Mouse (Mus musculus) left cerebral cortex, postnatal 25 days (tissue): ENCODE data around the gene Clcn3. TPM values are rescaled to one million over a fixed set of nuclear protein-coding genes. Genes with fewer than 3 reads are reported as not detected.
A peak's percentile ranks its signal among the peaks of the same experiment; 100 is the strongest.
"Not testable (repeated sequence)": the region's sequence is repeated elsewhere in the genome, so short reads cannot be mapped to it uniquely, and the experiment has no call there.

Experiments used
- DNase-seq, 2 experiments: peaks; one replicate each; pipeline ENCODE4 v3.0.0; 2022; ENCODE audit warnings: low spot score in 2 of 2, mixed read lengths in 1 of 2
- intact Hi-C: fragments of 180-260 bp; cut with DNase I; formaldehyde crosslinking; loops from one replicate; pipeline ENCODE4 v1.15.1; 2025
- total RNA-seq, 2 experiments: library from RNA; stranded (reverse); gene quantifications; 2 replicates each; pipeline ENCODE4 v1.2.3; 2021

Clcn3 gene
- 100 to 1,000 TPM; 130 to 131 TPM for total RNA-seq

DNA sequence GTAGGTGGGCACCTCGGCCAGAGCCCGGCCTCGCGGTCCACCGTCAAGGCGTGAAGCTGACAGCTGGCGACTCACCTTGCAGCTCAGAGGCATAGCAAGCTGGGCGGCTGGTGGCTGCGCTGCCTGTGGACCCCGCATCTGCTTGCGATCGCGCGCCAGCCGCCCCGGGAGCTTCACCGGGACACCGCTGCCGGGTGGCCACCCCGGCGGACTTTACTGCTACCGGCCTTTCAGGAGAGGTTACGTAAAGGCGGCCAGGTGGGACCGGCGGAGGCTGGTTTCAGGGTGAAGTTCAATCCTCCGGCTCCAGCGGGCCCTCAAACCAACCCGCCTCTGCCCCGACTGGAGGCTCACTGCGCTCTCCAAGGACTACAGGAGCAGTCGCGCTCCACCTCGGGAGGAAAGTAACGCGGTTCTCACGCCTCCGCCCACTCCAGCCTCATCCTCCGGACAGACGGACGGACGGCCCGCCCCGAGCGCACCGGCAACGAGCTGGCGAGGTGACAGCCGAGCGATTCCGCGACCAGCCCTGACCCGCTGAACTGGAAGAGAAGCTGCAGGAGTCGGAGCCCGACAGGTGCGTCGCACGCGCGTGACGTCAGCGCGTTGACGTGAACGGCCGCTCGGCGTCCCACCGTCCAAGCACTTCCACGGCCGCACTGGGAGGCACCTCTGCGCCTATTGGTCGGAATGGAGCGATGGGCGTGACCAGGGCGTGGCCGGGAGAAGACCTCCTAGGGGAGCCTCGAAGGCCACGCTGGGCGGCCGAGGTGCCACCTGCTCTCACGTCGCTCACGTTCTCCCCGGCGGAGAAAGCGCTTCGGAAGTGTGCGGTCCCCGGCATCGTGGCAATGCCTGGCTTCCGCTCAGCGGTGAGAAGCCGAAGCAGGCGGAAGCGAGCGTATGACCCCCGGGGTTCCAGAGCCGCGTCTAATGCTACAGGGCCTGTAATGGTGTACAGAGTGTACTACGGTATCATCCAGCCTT, at the start of gene Clcn3:
Gene Clcn3 (minus strand): TSS at position 600 of the 987 bp plus-strand sequence.
- peak; percentile 98 to 99 for DNase-seq
- intact Hi-C loops: loop anchor here (1.0 to 10.0 kb wide), 3 partner anchors 10 to 368 kb away; partner anchors contain the start of gene Nek1

DNA sequence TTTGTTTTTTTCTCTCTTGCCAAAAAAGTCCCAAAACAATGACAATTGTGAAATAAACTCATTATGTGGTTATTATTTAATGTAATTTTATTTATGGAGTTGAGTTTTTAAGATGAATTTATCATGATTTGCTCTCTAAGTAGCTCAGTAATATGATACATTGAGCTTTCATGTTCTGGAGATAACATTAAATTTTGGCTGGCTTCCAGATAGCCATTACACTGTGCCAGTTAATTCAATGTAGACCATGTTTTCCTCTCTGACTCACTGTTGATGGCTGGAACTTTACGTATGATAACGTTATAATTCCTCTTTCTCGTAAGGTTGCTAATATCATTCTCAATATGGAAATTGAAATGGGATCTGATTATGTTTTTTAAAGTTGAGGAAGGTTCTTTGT, 13.4 kb upstream of the Clcn3 start:
- no peak for DNase-seq
- intact Hi-C loops: no loop called here

DNA sequence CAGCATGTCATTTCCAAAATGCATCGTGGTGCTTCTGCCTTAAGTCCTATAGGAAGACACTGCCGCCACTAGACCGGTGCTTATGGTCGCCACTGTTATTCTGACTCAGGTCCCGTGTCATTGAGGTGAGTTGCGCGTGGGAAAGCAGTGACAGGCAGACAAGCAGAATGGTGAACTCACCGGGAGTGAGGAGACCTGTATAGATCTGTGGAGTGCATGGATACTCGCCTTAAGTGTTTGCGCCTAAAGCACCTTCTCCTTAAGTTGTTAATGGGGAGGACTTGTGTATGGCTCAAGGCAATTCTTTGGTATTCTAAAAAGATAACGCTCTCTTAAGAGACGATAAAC, 10.5 kb upstream of the Clcn3 start:
- intact Hi-C loops: loop anchor here (1.0 to 5.0 kb wide), 3 partner anchors 10 to 494 kb away; partner anchors contain the start of genes Cbr4, Clcn3 and Mfap3l
- no peak for DNase-seq

DNA sequence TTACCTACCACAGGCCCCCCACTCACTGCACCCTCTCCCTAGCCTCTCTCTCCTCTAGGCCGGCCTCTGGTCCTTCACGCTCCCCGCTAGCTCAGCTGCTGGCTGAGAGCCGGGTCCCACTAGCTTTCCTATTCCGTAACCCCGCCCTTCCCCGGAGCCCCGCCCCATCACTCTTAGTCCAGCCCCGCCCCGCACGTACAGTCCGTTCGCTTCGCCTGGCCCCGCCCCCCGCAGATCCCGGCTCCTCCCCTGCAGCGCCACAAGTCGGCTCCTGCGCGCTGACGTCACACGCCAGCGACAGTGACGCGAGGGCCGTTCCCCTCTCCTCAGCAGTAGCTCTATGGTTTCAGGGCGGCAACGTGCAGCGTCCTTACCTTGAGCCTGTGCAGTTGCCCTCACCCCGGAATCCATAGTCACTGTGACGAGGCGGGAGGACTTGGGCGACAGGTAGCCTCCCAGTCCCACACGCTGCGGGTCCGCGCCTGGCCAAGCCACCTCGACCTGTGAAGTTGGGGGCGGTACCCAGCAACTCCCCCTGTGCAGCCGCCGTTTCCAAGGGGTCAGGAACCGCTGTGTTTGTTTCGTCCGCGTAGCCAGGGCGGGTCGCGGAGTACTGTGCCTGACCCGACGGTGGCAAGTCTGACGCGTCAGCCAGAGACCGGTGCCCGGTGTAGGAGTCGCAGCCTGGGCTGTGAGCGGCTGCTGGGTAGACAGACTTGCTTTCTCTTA, 10.0 kb upstream of the Clcn3 start, which contains the start of gene Nek1:
Gene Nek1 (plus strand): TSS at position 286 of the 729 bp plus-strand sequence.
- intact Hi-C loops: loop anchor here (1.0 to 5.0 kb wide), 3 partner anchors 10 to 494 kb away; partner anchors contain the start of genes Cbr4, Clcn3 and Mfap3l
- peak; percentile 98 for DNase-seq

DNA sequence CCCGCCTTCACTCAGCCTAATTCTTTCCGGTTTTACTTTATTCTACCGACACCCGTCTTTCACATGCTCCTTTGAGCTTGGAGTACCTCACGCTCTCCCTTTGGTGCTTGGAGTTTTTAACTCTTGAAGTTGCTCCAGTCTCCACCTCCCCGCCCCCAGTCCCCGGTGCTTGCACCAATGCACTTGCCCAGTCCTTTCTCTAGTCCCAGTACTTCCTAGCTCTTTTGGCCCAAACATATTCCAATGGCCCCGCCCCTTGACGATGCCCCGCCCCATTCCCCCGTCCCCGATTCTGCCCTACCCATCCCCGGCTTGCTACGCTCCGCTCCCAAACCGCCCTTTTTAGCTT, 9.4 kb upstream of the Clcn3 start:
- intact Hi-C loops: loop anchor here (5.0 kb wide), 2 partner anchors 360 to 495 kb away; partner anchors contain the start of genes Cbr4 and Mfap3l
- DNase-seq: peak in 1 of 2 experiments; percentile 75

DNA sequence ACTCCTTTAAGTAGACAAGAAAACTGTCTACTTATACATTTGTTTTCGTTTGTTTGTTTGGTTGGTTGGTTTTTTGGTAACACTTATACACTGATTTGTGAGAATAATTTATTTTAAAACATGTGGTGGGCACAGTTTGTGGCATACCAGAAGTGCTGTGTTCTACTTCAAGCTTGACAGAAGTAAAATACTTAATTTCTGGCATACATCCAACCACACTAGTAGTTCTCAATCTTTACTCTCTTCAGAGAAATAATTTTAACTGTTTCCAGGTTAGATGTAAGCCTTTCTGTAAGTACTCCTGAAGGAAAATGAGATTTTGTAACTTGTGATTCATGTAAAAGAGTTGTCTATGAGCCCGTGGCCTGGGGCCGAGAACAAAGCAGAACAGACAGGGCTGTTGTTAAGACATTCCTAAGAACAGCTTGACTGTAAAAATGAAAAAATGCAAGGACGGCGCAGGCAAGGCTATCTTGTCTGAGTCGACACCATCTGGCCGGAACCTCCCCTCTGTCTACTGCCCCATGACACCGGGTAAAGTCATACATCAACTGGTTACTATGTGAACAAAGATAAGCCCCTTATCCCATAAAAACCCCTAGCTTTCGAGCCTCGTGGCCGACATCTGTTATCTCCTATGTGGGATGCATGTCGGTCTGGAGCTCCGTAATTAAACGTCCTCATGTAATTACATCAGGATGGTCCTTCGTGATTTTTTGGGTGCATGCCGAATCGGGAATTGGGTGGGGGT, 1.3 kb upstream of the Clcn3 start:
- not testable (repeated sequence) for DNase-seq

DNA sequence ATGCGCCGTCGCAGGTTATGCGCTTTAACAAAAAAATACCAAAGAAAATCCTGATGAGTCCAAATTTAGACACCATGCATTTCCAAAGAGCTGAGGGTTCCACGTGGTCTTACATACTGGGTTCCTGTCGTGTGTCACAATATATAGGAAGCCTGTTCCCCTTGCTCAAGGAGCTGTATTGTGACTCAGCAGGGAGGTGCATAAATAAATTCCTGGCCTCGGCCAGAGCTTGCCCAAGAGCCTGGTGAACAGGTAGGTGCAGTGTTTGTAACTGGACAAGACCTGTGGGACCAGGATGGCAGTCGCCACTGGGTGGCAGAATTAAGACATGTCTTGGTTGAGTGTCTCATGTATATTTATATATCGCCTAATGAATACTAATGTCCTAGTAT, 584 bp upstream of the Clcn3 start:
- peak; percentile 52 to 64 for DNase-seq
- intact Hi-C loops: loop anchor here (1.0 to 10.0 kb wide), 3 partner anchors 10 to 369 kb away; partner anchors contain the start of gene Nek1

More for the DNA sequence above, 1.3 kb upstream of the Clcn3 start:
- intact Hi-C loops: loop anchor here (10.0 kb wide), 1 partner anchor 370 kb away; no protein-coding TSS in a partner anchor

DNA sequence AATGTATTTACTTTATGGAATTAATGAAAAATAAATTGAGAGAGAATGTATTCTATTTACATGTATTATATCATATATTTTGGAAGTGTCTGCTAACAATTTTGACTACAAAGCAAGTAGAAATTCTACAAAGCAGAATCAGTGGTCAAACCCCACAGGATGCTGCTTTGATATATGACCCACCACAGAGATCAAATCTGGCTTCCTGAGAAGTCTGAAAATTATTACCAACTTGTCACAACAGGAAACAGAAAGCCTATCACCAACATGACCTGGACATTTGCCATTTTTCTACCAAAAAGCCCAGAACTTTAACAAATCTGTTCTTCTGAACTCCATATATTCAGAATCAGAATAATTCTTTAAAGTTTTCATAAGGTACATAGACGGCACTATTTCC, 1.7 kb downstream of the Clcn3 start:
- intact Hi-C loops: loop anchor here (10.0 kb wide), 1 partner anchor 367 kb away; no protein-coding TSS in a partner anchor

DNA sequence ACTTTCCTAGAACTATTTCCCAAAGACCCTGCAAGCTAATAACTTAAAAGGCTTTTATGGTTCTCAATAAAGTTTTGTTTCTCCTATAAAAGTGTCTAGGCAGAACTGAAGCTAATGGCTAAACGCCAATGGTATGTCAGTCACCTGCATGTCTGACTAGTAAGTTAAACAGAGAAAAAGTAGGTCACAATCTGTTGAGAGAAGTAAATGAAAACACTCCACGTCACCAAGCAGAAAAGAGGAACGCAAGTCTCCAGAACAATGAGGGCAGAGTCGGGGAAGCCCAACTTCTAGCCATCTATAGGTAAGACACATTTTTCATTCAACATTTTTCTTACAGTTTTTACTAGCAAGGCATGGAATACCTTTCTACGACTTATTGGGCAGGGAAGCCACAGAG, 4.6 kb downstream of the Clcn3 start:
- intact Hi-C loops: no loop called here
- DNase-seq: no peak

More for the DNA sequence above, 1.7 kb downstream of the Clcn3 start:
- no peak for DNase-seq

DNA sequence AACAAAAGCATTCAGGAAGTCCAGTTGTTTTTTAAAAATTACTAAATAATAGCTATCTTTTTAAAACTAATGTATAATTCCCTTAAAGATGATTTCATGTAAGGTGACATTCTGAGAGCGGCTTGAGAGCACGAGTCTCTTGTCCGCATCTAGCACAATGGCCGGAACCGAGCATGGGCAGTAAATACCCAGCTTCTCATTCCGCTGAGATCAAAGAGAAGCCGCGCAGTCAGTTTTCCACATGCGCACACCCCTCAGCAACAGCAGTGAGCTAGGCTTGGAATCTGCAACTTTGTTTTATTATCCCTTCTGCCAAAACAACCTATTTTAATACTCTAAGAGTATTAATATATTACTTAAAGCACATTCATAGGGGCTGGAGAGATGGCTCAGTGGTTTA, 6.3 kb downstream of the Clcn3 start:
- DNase-seq: no peak
- intact Hi-C loops: no loop called here

DNA sequence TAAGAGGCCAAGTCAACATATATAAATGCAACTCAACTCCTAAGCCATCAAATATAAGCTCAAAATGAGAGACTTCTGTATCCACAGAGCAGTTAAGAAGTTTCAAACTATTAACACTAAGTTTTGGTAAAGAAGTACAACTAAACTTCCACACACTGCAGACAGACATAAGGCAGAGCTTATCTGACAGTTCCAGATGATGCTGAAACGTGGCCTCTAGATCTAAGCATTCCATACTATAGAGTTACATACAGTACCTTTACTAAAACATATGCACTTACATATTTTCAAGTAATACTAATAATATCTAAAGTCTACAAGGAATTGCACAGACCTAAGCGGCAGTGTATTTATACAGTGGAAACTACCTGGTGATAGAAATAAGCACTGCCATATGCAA, 8.3 kb downstream of the Clcn3 start:
- DNase-seq: no peak
- intact Hi-C loops: no loop called here

DNA sequence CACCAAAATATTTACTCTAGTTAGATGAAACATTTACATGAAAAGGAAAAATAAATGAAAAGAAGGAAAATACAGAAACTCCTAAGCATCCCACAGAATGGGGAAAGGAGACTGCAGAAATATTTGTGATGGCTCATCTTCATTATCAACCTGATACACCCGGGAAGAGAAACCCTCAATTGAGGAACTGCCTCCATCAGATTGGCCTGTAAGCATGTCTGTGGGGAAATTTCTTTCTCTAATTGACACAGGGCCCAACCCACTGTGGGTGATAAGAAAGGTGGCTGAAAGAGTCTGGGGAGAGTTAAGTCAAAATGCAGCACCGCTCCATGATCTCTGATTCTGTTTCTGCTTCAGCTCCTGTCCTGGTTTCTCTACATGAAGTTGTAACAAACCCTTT, 9.7 kb downstream of the Clcn3 start:
- intact Hi-C loops: no loop called here
- no peak for DNase-seq

DNA sequence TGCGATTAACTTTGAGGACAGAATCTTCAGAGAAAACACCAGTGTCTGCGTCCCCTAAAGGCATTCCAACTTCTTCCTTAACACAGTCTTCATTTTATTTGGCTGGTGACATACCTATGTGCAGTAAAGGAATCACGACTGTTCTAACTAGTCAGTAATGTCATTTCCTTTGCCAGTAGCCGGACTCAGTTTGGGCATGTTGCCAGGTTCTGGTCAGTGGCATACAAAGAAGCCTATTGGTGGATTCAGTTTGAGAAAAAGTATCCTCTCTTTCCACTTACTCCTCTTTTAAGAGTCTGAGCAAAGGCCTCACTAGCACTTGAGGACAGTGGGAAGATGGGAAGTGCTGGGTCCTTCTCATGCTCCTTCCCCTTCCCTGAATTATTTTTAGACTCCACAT, 11.3 kb downstream of the Clcn3 start:
- intact Hi-C loops: no loop called here
- DNase-seq: no peak

DNA sequence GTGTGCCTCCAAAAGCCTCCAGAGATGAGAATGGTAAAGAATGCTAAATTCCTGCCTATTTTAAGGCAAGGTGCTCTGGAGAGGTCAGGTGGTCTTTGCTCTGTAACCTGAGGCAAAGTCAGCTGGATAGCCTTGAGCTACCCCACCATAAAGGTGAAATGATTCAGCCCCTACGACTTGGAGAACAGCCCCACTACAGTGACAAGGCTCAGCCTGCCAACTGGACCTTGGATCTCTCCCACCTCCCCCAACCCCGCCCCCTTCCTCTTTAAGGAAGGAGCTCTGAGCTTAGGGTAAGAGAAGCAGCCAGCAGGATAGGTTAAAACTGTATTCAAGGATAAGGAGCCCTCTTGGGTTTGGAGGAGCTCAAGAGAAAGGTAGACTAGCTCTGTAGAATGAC, 14.0 kb downstream of the Clcn3 start:
- intact Hi-C loops: no loop called here
- DNase-seq: no peak

DNA sequence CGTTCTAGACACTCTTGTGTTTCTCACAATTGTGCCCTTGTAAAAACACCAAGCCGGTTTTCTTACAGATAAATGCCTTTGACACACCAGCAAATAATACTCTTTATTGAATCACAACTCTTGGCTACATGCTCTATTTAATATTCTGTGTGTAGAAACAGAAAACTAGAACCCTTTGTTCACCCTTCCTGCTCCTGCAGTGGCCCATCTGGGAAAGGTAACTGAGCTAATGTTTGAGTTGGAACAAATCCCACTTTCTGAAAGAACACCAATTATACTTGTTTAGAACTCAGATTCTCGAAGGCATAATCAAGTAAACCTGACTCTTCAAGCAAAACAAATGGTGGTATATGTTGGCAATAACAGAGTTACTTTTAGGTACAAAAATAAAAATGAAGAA, 17.4 kb downstream of the Clcn3 start:
- DNase-seq: no peak
- intact Hi-C loops: no loop called here

DNA sequence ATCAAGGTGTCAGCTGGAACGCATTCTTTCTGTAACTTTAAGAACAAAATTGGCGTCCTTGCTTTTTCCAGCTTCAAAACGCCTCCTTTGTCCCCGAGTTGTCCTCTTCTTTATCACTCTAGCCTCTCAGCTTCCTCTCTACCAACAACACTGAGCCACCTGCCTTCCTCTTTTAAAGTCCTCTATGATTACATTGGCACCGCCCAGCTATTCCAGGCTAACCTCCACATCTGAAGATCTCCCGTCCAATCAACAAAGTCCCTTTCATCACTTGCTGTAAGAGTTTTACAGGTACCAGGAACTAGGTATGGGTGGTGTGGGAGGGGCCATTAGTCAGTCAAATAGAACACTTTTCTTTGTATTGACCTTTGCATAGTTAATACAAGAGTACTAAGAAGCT, 17.8 kb downstream of the Clcn3 start:
- DNase-seq: no peak
- intact Hi-C loops: no loop called here

DNA sequence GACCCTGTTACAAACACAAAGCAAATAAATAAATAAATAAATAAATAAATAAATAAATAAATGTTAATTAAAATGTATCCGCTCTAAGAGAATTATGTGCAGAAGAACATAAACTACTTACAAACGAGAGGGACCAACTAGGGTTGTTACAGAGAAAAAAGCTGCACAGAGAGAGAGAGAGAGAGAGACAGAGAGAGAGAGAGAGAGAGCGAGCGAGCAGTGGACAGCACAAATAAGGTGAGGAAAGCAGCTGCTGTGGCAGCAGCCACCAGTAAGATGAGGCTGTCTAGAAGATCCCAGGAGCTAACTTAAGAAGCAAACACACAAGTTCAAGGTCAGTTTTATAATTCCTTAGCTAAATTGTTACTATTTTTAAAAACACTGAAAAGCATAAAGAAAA, 18.6 kb downstream of the Clcn3 start:
- DNase-seq: no peak
- intact Hi-C loops: no loop called here

DNA sequence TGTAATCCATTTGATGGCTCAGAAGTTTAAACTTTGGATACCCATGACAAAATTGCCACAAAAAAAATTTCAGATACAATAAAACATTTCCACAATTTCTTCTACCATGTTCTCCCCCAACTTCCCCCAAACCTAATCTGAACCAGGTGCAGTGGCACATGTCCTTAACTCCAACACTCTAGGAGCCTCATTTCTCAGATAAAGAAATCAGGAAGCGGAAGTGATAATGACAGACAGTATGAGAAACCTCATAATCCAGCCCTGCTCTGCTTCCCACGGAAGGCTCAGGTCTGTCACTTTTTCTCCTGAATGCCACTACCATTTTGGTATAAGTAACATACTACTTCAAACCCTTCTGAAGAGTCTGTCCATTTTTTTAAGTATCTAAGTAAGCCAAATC, 19.2 kb downstream of the Clcn3 start:
- intact Hi-C loops: no loop called here
- DNase-seq: no peak

DNA sequence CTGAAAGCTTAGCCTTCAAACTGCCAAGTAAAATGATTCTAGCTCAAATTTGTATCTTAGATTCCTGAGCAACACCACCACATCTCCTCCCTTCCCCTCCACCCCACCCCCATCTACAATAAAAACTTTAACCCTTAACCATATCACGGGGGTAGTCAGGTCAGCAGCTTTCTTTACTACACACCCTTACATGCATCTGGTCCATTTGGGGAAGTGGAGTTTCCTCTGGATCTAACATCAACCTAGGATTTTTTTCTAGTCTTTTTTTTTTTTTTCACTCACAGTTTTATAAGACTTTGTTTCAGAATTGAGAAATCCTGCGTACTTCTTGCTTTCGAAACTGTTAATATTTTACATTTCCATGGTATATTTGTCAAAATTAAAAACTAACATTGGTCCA, 20.3 kb downstream of the Clcn3 start:
- intact Hi-C loops: no loop called here
- no peak for DNase-seq

DNA sequence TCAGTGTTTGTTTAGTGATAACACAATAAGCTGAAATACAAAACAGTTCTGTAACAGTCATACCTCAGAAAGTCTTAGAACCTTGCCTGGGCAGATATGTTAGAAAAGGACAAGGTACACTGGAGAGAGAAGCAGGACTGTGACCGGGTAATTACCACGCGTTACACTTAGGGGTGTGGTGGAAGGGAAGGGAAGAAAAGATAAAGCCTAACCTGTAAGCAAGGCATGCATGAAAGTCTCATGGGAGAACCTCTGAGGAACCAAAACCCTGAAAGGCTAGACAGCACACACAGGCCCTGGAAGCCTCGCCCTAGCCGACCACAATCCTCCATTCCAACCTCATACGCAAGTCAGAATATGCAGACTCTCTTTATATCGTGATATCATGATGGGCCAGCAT, 26.3 kb downstream of the Clcn3 start:
- intact Hi-C loops: no loop called here
- no peak for DNase-seq
